Mouse (Mus musculus) bone marrow, adult 2 months (tissue): ENCODE data around the gene Dolpp1. TPM values are rescaled to one million over a fixed set of nuclear protein-coding genes. Genes with fewer than 3 reads are reported as not detected.

ENCODE experiments used
- H3K27ac ChIP-seq: fragments of 200-500 bp; 2 replicates; pipeline ENCODE4 v1.5.1; 2012; ENCODE audit warnings: low read depth, mild to moderate bottlenecking, control low read depth, inconsistent platforms, low read length; ENCODE audit not compliant: control insufficient read depth, poor library complexity, insufficient read depth
- H3K4me1 ChIP-seq: fragments of 200-500 bp; 2 replicates; pipeline ENCODE4 v1.6.1; 2011; ENCODE audit warnings: low read length; ENCODE audit not compliant: control insufficient read depth, insufficient read depth
- H3K4me3 ChIP-seq: fragments of 200-500 bp; replicated peaks from 2 replicates; pipeline ENCODE3; 2011; ENCODE audit warnings: mild to moderate bottlenecking, low read depth, low read length, control low read depth; ENCODE audit not compliant: control insufficient read depth
- CTCF ChIP-seq: fragments of 200-500 bp; IDR thresholded peaks from 2 replicates; pipeline ENCODE4 v1.5.1; 2011; ENCODE audit warnings: low read length, control low read depth; ENCODE audit not compliant: control insufficient read depth, insufficient read depth
- POLR2A ChIP-seq: fragments of 200-500 bp; IDR thresholded peaks from 2 replicates; pipeline ENCODE4 v1.6.1; 2011; ENCODE audit warnings: low read depth, mild to moderate bottlenecking, control low read depth, low read length, borderline replicate concordance; ENCODE audit not compliant: control insufficient read depth
- WGBS: fragments of 180-500 bp; shearing (Covaris S2); methylation state at CpG from one replicate; pipeline ENCODE4 v1.1.7; 2018; 5-methylcytosine and 5-hydroxymethylcytosine counted together
- polyA plus RNA-seq: library from polyadenylated mRNA; stranded (reverse); fragments of >200 nt; gene quantifications from 2 replicates; pipeline ENCODE4 v1.2.4, GENCODE M21; 2011; ENCODE audit warnings: low replicate concordance; ENCODE audit not compliant: missing spikeins, insufficient read depth, insufficient read length

Gene Dolpp1
- polyA plus RNA-seq, 1 experiment, result 40.3 TPM

- TF ChIP-seq POLR2A, result no peak
- no peak for TF ChIP-seq CTCF
- H3K4me3 ChIP-seq, result no peak overlapping the region
- H3K27ac ChIP-seq, result no peak overlapping the region
- peaks cover 6% of the 10 kb centered on the region for H3K4me1 ChIP-seq
Observed at GRCm38 (mm10) chr2:30444450-30444849, 52.4 kb downstream of the Dolpp1 start.

DNA sequence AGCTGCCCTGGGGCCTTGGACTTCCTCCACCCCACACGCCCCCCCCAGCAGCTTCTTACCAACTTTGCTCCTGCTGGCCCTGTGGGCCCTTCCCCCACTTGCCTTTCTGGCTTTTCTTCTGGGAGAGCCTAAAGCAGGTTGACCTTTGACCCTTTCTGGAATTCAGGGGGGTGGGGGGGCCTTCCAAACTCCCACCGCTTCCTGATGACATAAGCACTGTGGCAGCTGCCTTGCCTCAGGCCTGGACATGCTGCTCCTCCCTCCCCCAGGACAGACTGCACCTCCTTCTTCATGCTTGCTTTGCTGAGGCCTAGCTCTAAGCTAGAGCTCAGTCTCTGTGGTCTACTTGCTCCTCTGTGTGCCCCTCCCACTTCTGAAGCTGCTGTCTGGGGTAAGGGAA is 53.3 kb downstream of the Dolpp1 start:
- Histone ChIP-seq H3K4me3 (no peak overlapping the region), H3K27ac (no peak overlapping the region), H3K4me1 (peaks cover 6% of the 10 kb centered on the region)
- TF ChIP-seq CTCF (no peak; the same call in 1 of the 2 replicates), POLR2A (no peak)
- WGBS, result 95% methylated on average over 2 of the region's 2 CpGs

- TF ChIP-seq POLR2A (no peak), CTCF (no peak)
- Histone ChIP-seq H3K4me3 (no peak overlapping the region), H3K27ac (no peak overlapping the region), H3K4me1 (peaks cover 4% of the 10 kb centered on the region; the same call in 1 of the 2 replicates)
- WGBS, result 52% methylated on average over 10 of the region's 10 CpGs
Observed at GRCm38 (mm10) chr2:30446891-30447826, 55.1 kb downstream of the Dolpp1 start.

DNA sequence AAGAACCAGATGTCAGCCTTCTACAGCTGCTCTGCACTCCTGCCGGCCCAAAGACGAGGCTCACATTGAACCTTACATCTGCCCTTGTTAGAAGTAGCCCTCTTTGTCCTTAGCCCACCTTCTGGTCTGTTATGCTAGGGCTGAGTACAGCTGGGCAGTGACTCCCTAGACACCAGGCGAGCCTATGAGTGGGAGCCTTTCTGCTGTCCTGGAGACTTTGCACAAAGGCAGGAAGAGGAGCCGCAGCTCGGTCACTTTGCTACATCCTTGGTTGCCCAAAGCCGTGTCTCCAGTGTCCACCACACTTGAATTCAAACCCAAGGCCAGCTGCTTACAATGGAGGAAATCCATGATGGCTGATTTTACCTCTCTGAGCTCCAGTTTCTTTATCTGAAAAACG is 56.3 kb downstream of the Dolpp1 start:
- Histone ChIP-seq H3K27ac (no peak overlapping the region), H3K4me3 (no peak overlapping the region), H3K4me1 (no peaks in the 10 kb centered on the region)
- TF ChIP-seq POLR2A, result no peak
- no peak for TF ChIP-seq CTCF
- WGBS, result 92% methylated on average over 7 of the region's 7 CpGs

Other genes starting within 250 kb of the Dolpp1 start
- 4.6 and 8.6 TPM in 2 replicates for gene Endog, start 220.8 kb upstream of the Dolpp1 start, polyA plus RNA-seq
- gene Spout1, start 213.8 kb upstream of the Dolpp1 start, polyA plus RNA-seq, result 11.0 and 24.6 TPM in 2 replicates
- gene Kyat1, start 186.4 kb upstream of the Dolpp1 start, polyA plus RNA-seq, result 4.2 and 6.5 TPM in 2 replicates
- 7.1 and 11.5 TPM in 2 replicates for gene Lrrc8a, start 154.5 kb upstream of the Dolpp1 start, polyA plus RNA-seq
- 2.5 TPM in 1 of 2 replicates, not detected in the other for gene Gm28035, start 151.7 kb upstream of the Dolpp1 start, polyA plus RNA-seq
- 15.4 and 23.0 TPM in 2 replicates for gene Phyhd1, start 126.1 kb upstream of the Dolpp1 start, polyA plus RNA-seq
- 8.7 TPM in 1 of 2 replicates, not detected in the other for gene Gm28038, start 111.2 kb upstream of the Dolpp1 start, polyA plus RNA-seq
- gene Dolk, start 105.9 kb upstream of the Dolpp1 start, polyA plus RNA-seq, result 4.6 and 8.1 TPM in 2 replicates
- gene Nup188, start 105.9 kb upstream of the Dolpp1 start, polyA plus RNA-seq, result 9.5 and 27.3 TPM in 2 replicates
- gene Sh3glb2, start 32.9 kb upstream of the Dolpp1 start, polyA plus RNA-seq, result 27.2 and 50.0 TPM in 2 replicates
- 7.8 and 8.5 TPM in 2 replicates for gene Miga2, start 28.0 kb upstream of the Dolpp1 start, polyA plus RNA-seq
- 28.6 and 37.9 TPM in 2 replicates for gene Crat, start 23.6 kb downstream of the Dolpp1 start, polyA plus RNA-seq
- gene Ptpa, start 23.8 kb downstream of the Dolpp1 start, polyA plus RNA-seq, result 199 and 273 TPM in 2 replicates
- 0.84 and 1.1 TPM in 2 replicates for gene Ier5l, start 82.0 kb downstream of the Dolpp1 start, polyA plus RNA-seq
- gene Cstad, start 202.8 kb downstream of the Dolpp1 start, polyA plus RNA-seq, result 1.9 TPM in 1 of 2 replicates, not detected in the other